Mouse (Mus musculus) ES-E14 (cell line): ENCODE data around the gene Gm16503.

ENCODE experiments used
- CHD2 ChIP-seq: IDR thresholded peaks from 2 replicates; pipeline ENCODE4 v1.6.1; 2014; ENCODE audit warnings: mild to moderate bottlenecking, low read depth, low read length, inconsistent platforms
- HCFC1 ChIP-seq: IDR thresholded peaks from 2 replicates; pipeline ENCODE4 v1.6.1; 2012; ENCODE audit warnings: low read length, inconsistent platforms, borderline replicate concordance; ENCODE audit not compliant: insufficient read depth
- MAFK ChIP-seq: IDR thresholded peaks from 2 replicates; pipeline ENCODE4 v1.6.1; 2014; ENCODE audit warnings: mild to moderate bottlenecking, low read depth, low read length, inconsistent platforms; ENCODE audit not compliant: insufficient read depth
- ZC3H11A ChIP-seq: IDR thresholded peaks from 2 replicates; pipeline ENCODE4 v1.6.1; 2012; ENCODE audit warnings: low read depth, mild to moderate bottlenecking, inconsistent platforms, low read length, borderline replicate concordance
- ZNF384 ChIP-seq: IDR thresholded peaks from 2 replicates; pipeline ENCODE4 v1.6.1; 2012; ENCODE audit warnings: low read depth, low read length, inconsistent platforms

DNA sequence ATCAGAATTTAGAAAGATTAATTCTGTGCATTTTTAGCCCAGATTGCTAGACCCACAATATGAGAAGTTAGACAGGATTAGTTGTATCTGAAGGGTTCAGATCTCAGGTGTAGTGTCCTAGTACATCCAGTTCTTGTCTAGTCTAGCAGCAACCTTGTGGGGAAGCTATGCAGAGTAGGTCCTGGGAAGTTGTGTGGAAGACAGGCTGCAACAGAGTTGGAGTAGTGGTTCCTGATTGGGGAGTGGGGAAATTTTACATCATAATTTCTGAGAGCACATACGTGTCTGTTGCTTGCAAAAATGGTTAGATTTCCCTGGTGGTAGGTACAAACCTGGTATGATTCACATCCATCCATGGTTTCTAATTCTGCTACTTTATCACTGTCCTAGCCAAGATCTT lies 14.9 kb upstream of the Gm16503 start:
- TF ChIP-seq ZC3H11A (no peak), ZNF384 (no peak), MAFK (no peak), HCFC1 (no peak), CHD2 (no peak)
